Mouse (Mus musculus) ES-E14 (cell line): Measurements from ENCODE around the gene Pgp. TPM values are rescaled to one million over a fixed set of nuclear protein-coding genes. Genes with fewer than 3 reads are reported as not detected.
"Not testable (repeated sequence)": the region's sequence is repeated elsewhere in the genome, so short reads cannot be mapped to it uniquely, and the experiment has no call there.

ENCODE experiments used
- DNase-seq: peaks from one replicate; pipeline ENCODE4 v3.0.0-alpha.2; 2013; ENCODE audit warnings: low read depth, low spot score
- H3K27ac ChIP-seq: 2 replicates; pipeline ENCODE4 v1.5.1; 2012; ENCODE audit warnings: low read depth, mild to moderate bottlenecking, low read length, moderate library complexity, mixed read lengths; ENCODE audit not compliant: poor library complexity, insufficient read depth, severe bottlenecking
- H3K36me3 ChIP-seq: 2 replicates; pipeline ENCODE4 v1.6.1; 2012; ENCODE audit warnings: mild to moderate bottlenecking, low read length, moderate library complexity, mixed read lengths; ENCODE audit not compliant: control insufficient read depth, poor library complexity, insufficient read depth, severe bottlenecking
- H3K4me1 ChIP-seq, 2 experiments: fragments of 150-350 bp in 1 of 2; sonication (generic) in 1 of 2; 2 replicates each; pipeline ENCODE4 v1.6.1; 2012; ENCODE audit warnings: low read length in 2 of 2, mild to moderate bottlenecking in 1 of 2, mixed read lengths in 1 of 2; ENCODE audit not compliant: control insufficient read depth in 2 of 2, insufficient read depth in 2 of 2, poor library complexity in 1 of 2
- H3K4me3 ChIP-seq, 2 experiments: fragments of 150-350 bp in 1 of 2; sonication (generic) in 1 of 2; 2 replicates each; pipeline ENCODE4 v1.5.1; 2012; ENCODE audit warnings: low read length in 2 of 2, low read depth in 1 of 2, mild to moderate bottlenecking in 1 of 2, mixed read lengths in 1 of 2; ENCODE audit not compliant: insufficient read depth in 1 of 2, poor library complexity in 1 of 2, severe bottlenecking in 1 of 2
- H3K9ac ChIP-seq: 2 replicates; pipeline ENCODE4 v1.6.1; 2012; ENCODE audit warnings: low read depth, mild to moderate bottlenecking, low read length, mixed read lengths; ENCODE audit not compliant: poor library complexity, insufficient read depth, severe bottlenecking
- H3K9me3 ChIP-seq: fragments of 150-350 bp; sonication (generic); 2 replicates; pipeline ENCODE4 v1.6.1; 2012; ENCODE audit warnings: low read depth, mild to moderate bottlenecking, low read length; ENCODE audit not compliant: control insufficient read depth, insufficient read depth
- CHD2 ChIP-seq: IDR thresholded peaks from 2 replicates; pipeline ENCODE4 v1.6.1; 2014; ENCODE audit warnings: mild to moderate bottlenecking, low read depth, low read length, inconsistent platforms
- HCFC1 ChIP-seq: IDR thresholded peaks from 2 replicates; pipeline ENCODE4 v1.6.1; 2012; ENCODE audit warnings: low read length, inconsistent platforms, borderline replicate concordance; ENCODE audit not compliant: insufficient read depth
- MAFK ChIP-seq: IDR thresholded peaks from 2 replicates; pipeline ENCODE4 v1.6.1; 2014; ENCODE audit warnings: mild to moderate bottlenecking, low read depth, low read length, inconsistent platforms; ENCODE audit not compliant: insufficient read depth
- ZC3H11A ChIP-seq: IDR thresholded peaks from 2 replicates; pipeline ENCODE4 v1.6.1; 2012; ENCODE audit warnings: low read depth, mild to moderate bottlenecking, inconsistent platforms, low read length, borderline replicate concordance
- ZNF384 ChIP-seq: IDR thresholded peaks from 2 replicates; pipeline ENCODE4 v1.6.1; 2012; ENCODE audit warnings: low read depth, low read length, inconsistent platforms
- in situ Hi-C, 2 experiments: fragments of 600-800 bp; cut with MboI; formaldehyde crosslinking; loops; one replicate each; pipeline ENCODE4 v1.15.1; 2025; ENCODE audit warnings: low sequenced_read_pairs in 2 of 2, inconsistent platforms in 1 of 2; ENCODE audit not compliant: unreplicated experiment in 2 of 2
- total RNA-seq: library from RNA; depleted of rRNA; stranded (reverse); fragments of 300-350 nt; gene quantifications from 2 replicates; pipeline ENCODE4 v1.2.3, GENCODE M21; 2012; rRNA removed

Gene Pgp
- 12.8 and 16.6 TPM in 2 replicates for total RNA-seq

DNA sequence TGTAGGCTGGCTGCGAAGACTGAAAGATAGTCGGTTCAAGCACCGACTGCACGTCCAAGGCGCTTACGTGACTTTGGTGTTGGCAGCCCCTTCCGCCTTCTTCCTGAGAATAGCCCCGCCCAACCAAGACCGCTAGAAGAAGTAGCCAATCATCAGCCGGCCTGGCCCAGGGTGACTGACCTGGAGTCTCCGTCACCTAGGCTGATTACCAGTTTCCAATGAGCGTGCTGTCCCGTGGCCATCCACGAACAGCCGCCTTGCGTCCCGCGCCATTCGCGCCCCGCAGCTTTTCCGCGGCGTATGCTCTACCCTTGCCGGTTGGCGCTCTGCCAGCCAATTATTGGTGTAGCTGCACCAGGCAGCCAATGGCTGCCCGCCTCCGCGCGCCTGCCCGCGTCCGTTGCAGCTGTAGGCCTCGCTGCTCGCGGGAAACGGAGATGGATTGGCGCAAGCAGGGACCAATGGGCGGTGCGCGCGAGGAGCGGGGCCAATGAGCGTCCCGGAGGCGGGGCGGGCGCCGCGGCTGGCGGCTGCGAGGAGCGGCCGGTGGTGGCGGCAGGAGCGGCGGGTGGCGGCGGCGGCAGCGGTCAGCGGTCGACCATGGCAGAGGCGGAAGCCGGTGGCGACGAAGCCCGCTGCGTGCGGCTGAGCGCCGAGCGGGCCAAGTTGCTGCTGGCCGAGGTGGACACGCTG, at the start of gene Pgp, which contains the start of gene E4f1:
Gene Pgp, plus strand, starts transcription at position 483 of the 693 bp plus-strand sequence.
Gene E4f1, minus strand, starts transcription at position 404 of the 693 bp plus-strand sequence.
- no peak for TF ChIP-seq HCFC1
- peak; percentile 79 for TF ChIP-seq CHD2
- TF ChIP-seq ZNF384, result no peak
- Histone ChIP-seq H3K27ac (peak within 1 kb of the TSS; percentile 68), H3K9me3 (no peaks in the 10 kb centered on the region), H3K9ac (peak within 1 kb of the TSS; percentile 93), H3K4me3 (peak within 1 kb of the TSS; percentile 83 to 97), H3K4me1 (peaks cover 0 to 5% of the 10 kb centered on the region in 2 experiments; a peak in 2 of 4 replicates), H3K36me3 (peaks cover 12% of the 10 kb centered on the region; the same call in 1 of the 2 replicates)
- in situ Hi-C loops, result no loop called here
- peak; percentile 94 for DNase-seq

DNA sequence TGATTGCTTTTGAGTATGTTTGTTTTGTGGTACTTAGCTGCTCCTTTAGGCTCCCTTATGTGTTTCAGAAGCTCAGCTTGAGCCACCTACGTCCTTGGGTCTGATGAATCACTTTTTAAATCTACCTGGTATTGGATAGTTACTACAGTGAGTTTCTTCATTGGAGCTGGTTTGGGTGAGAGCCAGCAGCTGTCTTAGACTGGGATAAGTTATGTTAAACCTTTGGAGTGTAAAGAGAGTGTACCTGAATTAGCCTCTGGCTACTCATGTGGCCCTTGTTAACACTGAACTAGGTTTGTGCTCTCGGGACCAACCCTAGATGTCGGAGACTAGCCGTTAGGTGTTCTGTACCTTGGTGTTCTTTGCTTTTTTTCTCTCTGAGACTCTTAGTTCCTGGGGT, 47.1 kb upstream of the Pgp start:
- no peak overlapping the region for H3K9ac ChIP-seq
- DNase-seq, result no peak
- in situ Hi-C loops, result no loop called here
- H3K9me3 ChIP-seq, result no peaks in the 10 kb centered on the region
- no peak for TF ChIP-seq ZC3H11A
- TF ChIP-seq MAFK, result no peak
- no peak overlapping the region for H3K27ac ChIP-seq
- H3K4me1 ChIP-seq, result no peaks in the 10 kb centered on the region
- peaks cover 47% of the 10 kb centered on the region for H3K36me3 ChIP-seq
- H3K4me3 ChIP-seq, result no peak overlapping the region

DNA sequence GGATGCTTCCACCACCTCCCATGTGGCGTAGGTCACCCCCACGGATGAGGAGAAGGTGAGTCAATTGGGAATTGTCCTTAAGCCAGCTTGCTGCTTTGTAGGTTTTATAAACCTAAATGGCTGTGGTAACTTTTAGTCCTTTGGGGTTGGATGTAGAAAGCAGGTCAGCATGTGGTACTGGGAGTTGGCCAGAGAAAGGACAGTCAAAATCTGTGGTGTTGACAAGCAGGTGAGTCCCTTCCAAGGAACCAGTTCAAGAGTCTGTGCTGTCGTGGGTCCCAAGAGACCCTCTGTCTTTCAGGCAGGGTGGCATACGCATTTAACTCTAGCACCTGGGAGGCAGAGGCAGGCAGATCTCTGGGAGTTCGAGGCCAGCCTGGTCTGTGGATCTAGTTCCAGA, 45.7 kb upstream of the Pgp start:
- no peak overlapping the region for H3K9ac ChIP-seq
- H3K36me3 ChIP-seq, result peaks cover 37% of the 10 kb centered on the region
- H3K4me3 ChIP-seq, result no peak overlapping the region
- H3K9me3 ChIP-seq, result no peaks in the 10 kb centered on the region
- no peaks in the 10 kb centered on the region for H3K4me1 ChIP-seq
- in situ Hi-C loops, result no loop called here
- TF ChIP-seq HCFC1, result no peak
- no peak for TF ChIP-seq ZC3H11A
- TF ChIP-seq MAFK, result no peak
- TF ChIP-seq ZNF384, result no peak
- no peak for TF ChIP-seq CHD2
- H3K27ac ChIP-seq, result no peak overlapping the region
- no peak for DNase-seq

DNA sequence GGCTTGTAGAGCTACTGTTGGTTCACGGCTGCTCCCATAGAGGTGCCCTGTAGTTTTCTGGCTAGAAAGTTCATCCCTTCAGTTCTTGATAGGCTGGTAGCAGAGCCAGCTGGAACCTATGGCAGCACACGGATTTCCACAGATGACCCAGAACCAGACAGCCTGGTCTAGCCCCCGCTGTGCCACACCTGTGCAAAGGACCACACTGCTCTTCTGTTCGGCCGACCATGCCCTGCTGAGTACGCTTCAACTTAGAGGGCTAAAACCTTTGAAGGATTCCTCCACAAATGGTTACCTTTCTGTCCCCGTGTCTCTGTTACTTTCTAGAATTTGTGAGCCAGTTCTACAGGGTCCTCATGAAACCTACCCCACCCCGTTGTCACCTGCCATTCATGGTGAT, 44.9 kb upstream of the Pgp start:
- in situ Hi-C loops, H3K9ac ChIP-seq, H3K4me1 ChIP-seq, H3K4me3 ChIP-seq, H3K27ac ChIP-seq, DNase-seq, H3K9me3 ChIP-seq: not testable (repeated sequence)
- peaks cover 31% of the 10 kb centered on the region for H3K36me3 ChIP-seq

DNA sequence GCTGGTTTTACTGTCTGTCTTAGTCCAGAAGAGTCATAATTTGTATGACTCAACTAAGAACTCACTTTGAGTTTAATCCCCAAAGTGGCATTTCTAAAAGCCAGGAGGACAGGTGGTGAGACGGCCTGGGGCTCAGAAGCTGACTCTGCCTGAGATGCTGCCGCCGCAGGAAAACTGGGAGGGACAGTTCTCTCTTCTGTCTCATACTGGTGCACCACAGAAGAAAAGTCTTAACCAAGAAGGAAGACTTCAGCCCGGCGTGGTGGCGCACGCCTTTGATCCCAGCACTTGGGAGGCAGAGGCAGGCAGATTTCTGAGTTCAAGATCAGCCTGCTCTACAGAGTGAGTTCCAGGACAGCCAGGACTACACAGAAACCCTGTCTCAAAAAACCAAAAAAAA, 44.3 kb upstream of the Pgp start:
- Histone ChIP-seq H3K4me3 (peak overlapping the region in 1 of 2 experiments; percentile 91; a peak in 1 of 4 replicates), H3K9ac (no peak overlapping the region), H3K9me3 (no peaks in the 10 kb centered on the region), H3K27ac (no peak overlapping the region), H3K4me1 (no peaks in the 10 kb centered on the region), H3K36me3 (peaks cover 25% of the 10 kb centered on the region)
- no peak for TF ChIP-seq CHD2
- TF ChIP-seq HCFC1, result no peak
- no peak for TF ChIP-seq MAFK
- no peak for TF ChIP-seq ZC3H11A
- TF ChIP-seq ZNF384, result no peak
- no peak for DNase-seq
- in situ Hi-C loops, result no loop called here
